Mouse (Mus musculus) kidney, embryonic 15.5 days (tissue): Measurements from ENCODE around the gene Tat. TPM values are rescaled to one million over a fixed set of nuclear protein-coding genes. Genes with fewer than 3 reads are reported as not detected.

ENCODE experiments used
- ATAC-seq: fragments of 200-750 bp; cut with Nextera tagmentation; replicated peaks from 2 replicates; pipeline ENCODE4 v1.8.0; 2017; ENCODE audit warnings: moderate TSS enrichment; ENCODE audit not compliant: low FRiP score
- H3K27ac ChIP-seq: fragments of 300-500 bp; sonication (generic); 2 replicates; pipeline ENCODE4 v1.5.1; 2015; ENCODE audit warnings: mild to moderate bottlenecking, inconsistent platforms
- H3K27me3 ChIP-seq: fragments of 300-500 bp; sonication (generic); 2 replicates; pipeline ENCODE4 v1.6.1; 2015; ENCODE audit warnings: inconsistent platforms
- H3K36me3 ChIP-seq: fragments of 300-500 bp; sonication (generic); 2 replicates; pipeline ENCODE4 v1.6.1; 2015; ENCODE audit warnings: inconsistent platforms
- H3K4me1 ChIP-seq: fragments of 300-500 bp; sonication (generic); 2 replicates; pipeline ENCODE4 v1.6.1; 2015; ENCODE audit warnings: inconsistent platforms
- H3K4me2 ChIP-seq: fragments of 300-500 bp; sonication (generic); 2 replicates; pipeline ENCODE4 v1.6.1; 2015; ENCODE audit warnings: moderate library complexity, mild to moderate bottlenecking, inconsistent platforms
- H3K4me3 ChIP-seq: fragments of 300-500 bp; sonication (generic); replicated peaks from 2 replicates; pipeline ENCODE4 v1.5.1; 2015; ENCODE audit warnings: mild to moderate bottlenecking, inconsistent platforms
- H3K9ac ChIP-seq: fragments of 300-500 bp; sonication (generic); 2 replicates; pipeline ENCODE4 v1.6.1; 2015; ENCODE audit warnings: mild to moderate bottlenecking, inconsistent platforms
- H3K9me3 ChIP-seq: fragments of 300-500 bp; sonication (generic); replicated peaks from 2 replicates; pipeline ENCODE4 v1.6.1; 2016; ENCODE audit warnings: inconsistent platforms
- WGBS: fragments of 180-500 bp; shearing (Covaris S2); methylation state at CpG from one replicate; pipeline ENCODE4 v1.1.7; 2015; ENCODE audit warnings: mixed read lengths; 5-methylcytosine and 5-hydroxymethylcytosine counted together
- polyA plus RNA-seq: library from polyadenylated mRNA; unstranded; fragments of >200 nt; fragmentation: Nextera tagmentation; extraction: Ambion mirVana; gene quantifications from 2 replicates; pipeline ENCODE4 v1.2.1, GENCODE M21; 2015

Gene Tat
- polyA plus RNA-seq, 1 experiment from 2014 or later: not detected

- no peaks in the 10 kb centered on the region for H3K36me3 ChIP-seq
- no peak overlapping the region for H3K9ac ChIP-seq
- no peaks in the 10 kb centered on the region for H3K4me1 ChIP-seq
- H3K27ac ChIP-seq: no peak overlapping the region
- WGBS: 82% methylated on average over 7 of the region's 7 CpGs
- no peaks in the 10 kb centered on the region for H3K9me3 ChIP-seq
- ATAC-seq: no peak
- peaks cover 22% of the 10 kb centered on the region for H3K27me3 ChIP-seq
- H3K4me3 ChIP-seq: no peak overlapping the region
- no peak overlapping the region for H3K4me2 ChIP-seq
These were observed 2.5 kb upstream of the Tat start for GRCm38 (mm10) chr8:109987776-109988175.

GRCm38 (mm10) chr8:109989151-109989550, 1.1 kb upstream of the Tat start:
- no peak for ATAC-seq
- Histone ChIP-seq H3K4me1 (no peaks in the 10 kb centered on the region), H3K4me2 (no peak overlapping the region), H3K9me3 (no peaks in the 10 kb centered on the region), H3K4me3 (no peak overlapping the region), H3K27me3 (peaks cover 12% of the 10 kb centered on the region), H3K36me3 (no peaks in the 10 kb centered on the region), H3K9ac (no peak overlapping the region), H3K27ac (no peak overlapping the region)
- WGBS: 92% methylated on average over 8 of the region's 8 CpGs

GRCm38 (mm10) chr8:109992166-109992565, 1.9 kb downstream of the Tat start:
- no peak for ATAC-seq
- Histone ChIP-seq H3K4me1 (no peaks in the 10 kb centered on the region), H3K27ac (no peak overlapping the region), H3K9me3 (no peaks in the 10 kb centered on the region), H3K4me3 (no peak overlapping the region), H3K27me3 (peaks cover 12% of the 10 kb centered on the region; the same call in 1 of the 2 replicates), H3K9ac (no peak overlapping the region), H3K4me2 (no peak overlapping the region), H3K36me3 (no peaks in the 10 kb centered on the region)
- WGBS: 65% methylated on average over 5 of the region's 5 CpGs

- WGBS: 88% methylated on average over 1 of the region's 1 CpGs
- ATAC-seq: no peak
These were observed 2.7 kb downstream of the Tat start for GRCm38 (mm10) chr8:109992951-109993350.

GRCm38 (mm10) chr8:109997381-109997780, 7.1 kb downstream of the Tat start:
- 90% methylated on average over 9 of the region's 9 CpGs for WGBS
- Histone ChIP-seq H3K9ac (no peak overlapping the region), H3K27ac (no peak overlapping the region), H3K4me3 (no peak overlapping the region), H3K27me3 (peaks cover 17% of the 10 kb centered on the region; the same call in 1 of the 2 replicates), H3K9me3 (no peaks in the 10 kb centered on the region), H3K4me2 (no peak overlapping the region), H3K36me3 (no peaks in the 10 kb centered on the region), H3K4me1 (no peaks in the 10 kb centered on the region)
- ATAC-seq: no peak

More at GRCm38 (mm10) chr8:109992951-109993350, 2.7 kb downstream of the Tat start:
- Histone ChIP-seq H3K36me3 (no peaks in the 10 kb centered on the region), H3K9me3 (no peaks in the 10 kb centered on the region), H3K27ac (no peak overlapping the region), H3K4me3 (no peak overlapping the region), H3K9ac (no peak overlapping the region), H3K4me2 (no peak overlapping the region), H3K27me3 (peaks cover 12% of the 10 kb centered on the region; the same call in 1 of the 2 replicates), H3K4me1 (no peaks in the 10 kb centered on the region)

- Histone ChIP-seq H3K4me2 (no peak overlapping the region), H3K27me3 (peaks cover 19% of the 10 kb centered on the region; the same call in 1 of the 2 replicates), H3K9ac (no peak overlapping the region), H3K4me1 (no peaks in the 10 kb centered on the region), H3K9me3 (no peaks in the 10 kb centered on the region), H3K36me3 (no peaks in the 10 kb centered on the region), H3K27ac (no peak overlapping the region), H3K4me3 (no peak overlapping the region)
- ATAC-seq: no peak
- WGBS: 71% methylated on average over 7 of the region's 7 CpGs
These were observed 7.8 kb downstream of the Tat start for GRCm38 (mm10) chr8:109998066-109998465.

GRCm38 (mm10) chr8:109999974-110000373, 9.7 kb downstream of the Tat start:
- Histone ChIP-seq H3K4me2 (no peak overlapping the region), H3K4me3 (no peak overlapping the region), H3K4me1 (no peaks in the 10 kb centered on the region), H3K36me3 (no peaks in the 10 kb centered on the region), H3K27me3 (peaks cover 10% of the 10 kb centered on the region; the same call in 1 of the 2 replicates), H3K9me3 (no peaks in the 10 kb centered on the region), H3K27ac (no peak overlapping the region), H3K9ac (no peak overlapping the region)
- no peak for ATAC-seq
- WGBS: 77% methylated on average over 10 of the region's 10 CpGs

GRCm38 (mm10) chr8:110002953-110003352, 12.7 kb downstream of the Tat start:
- Histone ChIP-seq H3K9me3 (no peaks in the 10 kb centered on the region), H3K9ac (no peak overlapping the region), H3K27ac (no peak overlapping the region), H3K4me3 (no peak overlapping the region), H3K4me1 (0 out of 2 replicates have a peak, but pooled peaks cover 4% of the 10 kb centered on the region), H3K27me3 (0 out of 2 replicates have a peak, but pooled peaks cover 7% of the 10 kb centered on the region), H3K36me3 (no peaks in the 10 kb centered on the region), H3K4me2 (no peak overlapping the region)
- ATAC-seq: no peak
- whole genome bisulfite sequencing: 37% methylated on average over 9 of the region's 9 CpGs

- Histone ChIP-seq H3K27me3 (0 out of 2 replicates have a peak, but pooled peaks cover 7% of the 10 kb centered on the region), H3K36me3 (no peaks in the 10 kb centered on the region), H3K9me3 (no peaks in the 10 kb centered on the region), H3K4me1 (0 out of 2 replicates have a peak, but pooled peaks cover 4% of the 10 kb centered on the region), H3K27ac (no peak overlapping the region), H3K4me2 (no peak overlapping the region), H3K9ac (no peak overlapping the region), H3K4me3 (no peak overlapping the region)
- WGBS: 71% methylated on average over 5 of the region's 5 CpGs
- ATAC-seq: no peak
These were observed 14.1 kb downstream of the Tat start for GRCm38 (mm10) chr8:110004300-110004699.

- WGBS: 57% methylated on average over 17 of the region's 17 CpGs
- H3K4me3 ChIP-seq: no peak overlapping the region
- H3K9ac ChIP-seq: no peak overlapping the region
- H3K4me1 ChIP-seq: 0 out of 2 replicates have a peak, but pooled peaks cover 4% of the 10 kb centered on the region
- ATAC-seq: no peak
- H3K36me3 ChIP-seq: no peaks in the 10 kb centered on the region
- 0 out of 2 replicates have a peak, but pooled peaks cover 3% of the 10 kb centered on the region for H3K27me3 ChIP-seq
- H3K9me3 ChIP-seq: no peaks in the 10 kb centered on the region
- H3K27ac ChIP-seq: no peak overlapping the region
- no peak overlapping the region for H3K4me2 ChIP-seq
These were observed 16.2 kb downstream of the Tat start for GRCm38 (mm10) chr8:110006312-110007023.

- ATAC-seq: no peak
- no peaks in the 10 kb centered on the region for H3K36me3 ChIP-seq
- 85% methylated on average over 26 of the region's 26 CpGs for WGBS
These were observed 18.2 kb downstream of the Tat start for GRCm38 (mm10) chr8:110008228-110008994.

GRCm38 (mm10) chr8:110008995-110009446, 18.8 kb downstream of the Tat start:
- no peak for ATAC-seq
- H3K27me3 ChIP-seq: no peaks in the 10 kb centered on the region
- H3K4me2 ChIP-seq: no peak overlapping the region
- no peak overlapping the region for H3K27ac ChIP-seq
- H3K9me3 ChIP-seq: no peaks in the 10 kb centered on the region
- no peaks in the 10 kb centered on the region for H3K36me3 ChIP-seq
- no peak overlapping the region for H3K9ac ChIP-seq
- 67% methylated on average over 8 of the region's 8 CpGs for WGBS
- H3K4me3 ChIP-seq: no peak overlapping the region
- 0 out of 2 replicates have a peak, but pooled peaks cover 4% of the 10 kb centered on the region for H3K4me1 ChIP-seq

More at GRCm38 (mm10) chr8:110008228-110008994, 18.2 kb downstream of the Tat start:
- H3K27ac ChIP-seq: no peak overlapping the region
- H3K4me1 ChIP-seq: 0 out of 2 replicates have a peak, but pooled peaks cover 4% of the 10 kb centered on the region
- H3K9me3 ChIP-seq: no peaks in the 10 kb centered on the region
- H3K27me3 ChIP-seq: no peaks in the 10 kb centered on the region
- H3K4me2 ChIP-seq: no peak overlapping the region
- no peak overlapping the region for H3K9ac ChIP-seq
- H3K4me3 ChIP-seq: no peak overlapping the region
